Mouse (Mus musculus): ENCODE data around the gene Clcn7.
"Not testable (repeated sequence)": the region's sequence is repeated elsewhere in the genome, so short reads cannot be mapped to it uniquely, and the experiment has no call there.

Gene Clcn7

DNA sequence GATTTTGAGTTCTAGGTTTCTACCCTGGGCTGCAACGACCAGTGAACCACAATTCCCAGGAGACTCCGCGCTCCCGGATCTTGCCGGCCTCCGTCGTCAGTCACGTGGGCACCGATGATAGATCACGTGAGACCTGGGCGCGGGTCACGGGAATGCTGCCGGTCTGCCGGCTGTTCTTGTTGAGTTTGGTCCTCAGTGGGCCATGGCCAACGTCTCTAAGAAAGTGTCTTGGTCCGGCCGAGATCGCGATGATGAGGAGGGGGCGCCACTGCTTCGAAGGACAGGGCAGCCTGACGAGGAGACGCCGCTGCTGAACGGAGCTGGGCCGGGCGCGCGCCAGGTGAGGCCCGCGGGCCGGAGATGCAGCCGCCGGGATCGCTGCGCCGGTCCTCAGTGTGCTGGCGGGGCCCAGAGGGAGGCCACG lies at the start of gene Clcn7:
Gene Clcn7, plus strand, starts transcription at position 117 of the 424 bp plus-strand sequence.
- peak; percentile 95 to 97 for DNase-seq

DNA sequence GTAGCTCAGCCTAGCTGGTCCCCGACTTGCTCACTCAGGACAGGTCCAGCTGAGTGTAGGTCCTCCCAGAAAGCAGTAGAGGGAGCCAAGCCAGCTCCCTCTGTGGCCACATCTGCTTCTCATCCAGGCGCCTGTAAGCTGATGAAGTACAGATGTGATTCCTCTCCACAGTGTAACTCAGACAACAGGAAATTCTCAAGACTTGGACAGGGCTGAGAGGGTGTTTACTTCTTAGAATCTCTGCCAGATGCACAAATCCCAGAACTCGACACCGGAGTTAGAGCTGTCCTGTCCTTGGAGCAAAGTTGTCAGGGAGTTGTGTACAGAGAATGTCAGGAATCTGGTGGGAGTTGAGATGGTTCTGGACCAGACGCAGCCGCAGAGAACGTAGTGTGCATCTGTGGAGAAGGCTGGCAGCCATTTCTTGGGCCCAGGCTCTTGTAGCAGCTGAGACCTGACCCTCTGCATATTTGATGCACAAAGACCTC lies 49.7 kb upstream of the Clcn7 start, which contains the start of gene Tmem204:
Gene Tmem204, minus strand, starts transcription at position 148 of the 488 bp plus-strand sequence.
- DNase-seq = peak; percentile 78 to 85

DNA sequence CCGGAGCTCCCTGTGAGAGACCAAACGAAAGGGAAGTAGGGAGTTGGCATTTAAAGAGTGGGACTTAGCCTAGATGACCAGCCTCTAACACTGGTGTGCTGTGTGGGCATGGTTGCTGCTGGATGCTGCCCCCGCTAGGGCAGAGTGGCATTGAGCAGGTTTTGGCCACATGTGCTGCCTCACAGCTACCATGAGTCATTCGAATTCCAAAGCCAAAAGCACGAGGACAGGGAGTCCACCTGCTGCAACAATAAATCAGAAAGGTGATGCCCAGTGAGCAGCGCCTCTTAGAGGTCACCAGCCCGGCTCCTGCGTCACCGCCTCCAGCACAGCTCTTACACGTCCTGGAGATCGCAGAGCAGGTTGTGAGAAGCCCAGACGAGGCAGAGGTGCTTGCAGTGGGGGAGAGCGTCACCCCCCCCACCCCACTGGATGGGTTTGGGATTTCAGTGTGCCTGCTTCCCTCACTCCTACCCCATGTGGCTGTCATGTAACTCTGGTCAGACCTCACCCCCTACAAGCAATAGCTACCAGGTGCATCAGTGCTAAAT lies 48.3 kb upstream of the Clcn7 start:
- peak; percentile 11 to 33 for DNase-seq

DNA sequence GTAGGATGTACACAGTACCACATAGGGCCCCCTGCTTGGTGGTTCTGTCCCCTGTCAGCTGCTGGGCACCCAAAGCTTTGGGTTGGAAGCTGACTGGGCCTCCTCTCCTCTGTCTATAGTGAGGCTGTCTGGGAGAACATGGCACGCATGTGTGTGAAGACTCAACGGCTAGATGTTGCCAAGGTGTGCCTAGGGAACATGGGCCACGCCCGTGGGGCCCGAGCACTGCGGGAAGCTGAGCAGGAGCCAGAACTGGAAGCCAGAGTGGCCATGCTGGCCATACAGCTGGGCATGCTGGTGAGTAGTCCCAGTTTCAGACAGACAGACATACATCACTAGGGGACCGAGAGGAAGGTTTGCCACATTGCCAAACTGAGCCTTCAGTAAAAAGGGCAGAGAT lies 46.5 kb upstream of the Clcn7 start:
- no peak for DNase-seq

DNA sequence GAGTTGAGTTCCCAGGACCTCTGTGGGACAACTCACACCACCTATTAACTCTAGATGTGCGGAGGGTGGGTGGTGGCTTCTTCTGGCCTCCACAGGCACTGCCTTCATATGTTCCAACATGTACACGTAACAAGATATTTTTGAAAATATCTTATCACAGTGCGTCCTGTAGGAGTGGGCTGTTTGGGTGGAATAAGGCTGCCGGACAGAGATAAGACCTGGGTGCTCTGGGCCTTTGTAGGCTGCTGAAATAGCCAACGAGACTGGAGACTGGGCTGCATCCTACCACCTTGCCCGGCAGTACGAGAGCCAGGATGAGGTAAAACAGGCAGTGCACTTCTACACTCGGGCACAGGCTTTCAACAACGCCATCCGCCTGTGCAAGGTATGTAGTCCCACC lies 44.0 kb upstream of the Clcn7 start:
- no peak for DNase-seq

DNA sequence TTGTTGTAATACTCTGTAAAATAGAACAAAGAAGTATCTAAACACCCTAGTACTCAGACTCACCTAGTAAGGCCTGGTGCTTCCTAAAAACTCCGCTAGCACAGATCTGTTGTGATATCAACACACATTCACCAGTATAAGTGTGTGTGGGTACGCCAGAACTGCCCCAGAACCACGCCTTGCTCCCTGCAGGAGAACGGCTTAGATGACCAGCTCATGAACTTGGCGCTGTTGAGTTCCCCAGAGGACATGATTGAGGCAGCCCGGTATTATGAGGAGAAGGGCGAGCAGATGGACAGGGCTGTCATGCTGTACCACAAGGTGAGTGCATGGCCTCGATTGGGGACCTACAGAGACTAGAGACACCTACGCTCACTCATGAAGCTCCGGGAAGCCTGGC lies 42.7 kb upstream of the Clcn7 start:
- DNase-seq = no peak

DNA sequence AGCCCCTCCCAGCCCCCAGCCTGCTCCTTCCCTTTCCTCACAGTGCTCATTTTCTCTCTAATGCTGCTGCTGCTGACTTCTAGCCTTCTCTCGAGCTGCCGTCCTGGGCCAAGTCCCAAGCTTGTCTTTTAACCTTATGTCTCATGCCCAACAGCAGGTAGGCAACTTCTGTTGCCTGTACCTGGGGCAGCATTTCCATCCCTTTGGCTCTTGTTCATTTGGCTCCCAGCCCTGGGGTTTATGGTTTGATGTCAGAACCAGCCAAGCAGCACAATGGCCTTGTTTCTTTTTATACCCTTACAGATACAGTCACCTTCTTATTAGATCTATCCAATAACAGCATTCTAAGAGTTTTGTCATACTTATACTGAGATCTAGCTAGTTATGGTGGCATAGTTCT lies 37.0 kb upstream of the Clcn7 start:
- DNase-seq = no peak

DNA sequence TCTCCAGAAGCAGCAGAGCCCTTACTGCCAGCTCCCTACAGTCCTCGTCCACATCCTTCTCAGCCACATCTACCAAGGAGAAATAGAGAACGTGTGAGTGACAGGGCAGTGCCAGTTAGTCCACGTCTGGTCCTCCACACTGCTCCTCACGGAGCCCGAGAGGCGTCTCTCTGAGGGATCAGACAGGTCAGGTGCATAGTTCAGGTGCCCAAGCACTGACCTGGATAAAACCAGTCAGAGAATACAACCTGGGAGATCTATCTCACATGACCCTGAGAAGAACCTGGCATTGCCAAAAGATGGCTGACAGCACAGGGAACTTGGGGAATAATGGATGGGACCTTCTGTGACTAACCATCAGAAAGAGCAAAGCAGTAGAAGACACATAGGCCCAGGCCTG lies 33.1 kb upstream of the Clcn7 start:
- DNase-seq = no peak

DNA sequence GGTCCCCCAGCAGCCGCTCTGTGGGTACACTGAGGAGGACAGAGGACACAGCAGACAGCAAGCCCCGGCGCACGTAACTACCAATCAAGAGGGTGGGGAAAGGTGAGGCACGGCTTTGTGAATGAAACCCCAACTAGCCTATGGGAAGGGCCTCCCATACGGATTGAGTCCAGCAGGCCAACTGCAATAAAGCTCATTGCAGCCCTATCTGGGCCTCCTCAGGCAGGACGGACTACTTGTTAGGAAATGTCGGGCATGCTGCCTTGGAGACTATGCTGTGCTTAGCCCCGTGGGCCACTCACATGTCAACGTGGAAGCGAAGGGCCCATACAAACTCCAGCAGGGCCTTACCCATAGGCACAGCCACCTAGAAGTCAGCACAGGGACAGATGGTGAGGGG lies 31.9 kb upstream of the Clcn7 start:
- DNase-seq = no peak

DNA sequence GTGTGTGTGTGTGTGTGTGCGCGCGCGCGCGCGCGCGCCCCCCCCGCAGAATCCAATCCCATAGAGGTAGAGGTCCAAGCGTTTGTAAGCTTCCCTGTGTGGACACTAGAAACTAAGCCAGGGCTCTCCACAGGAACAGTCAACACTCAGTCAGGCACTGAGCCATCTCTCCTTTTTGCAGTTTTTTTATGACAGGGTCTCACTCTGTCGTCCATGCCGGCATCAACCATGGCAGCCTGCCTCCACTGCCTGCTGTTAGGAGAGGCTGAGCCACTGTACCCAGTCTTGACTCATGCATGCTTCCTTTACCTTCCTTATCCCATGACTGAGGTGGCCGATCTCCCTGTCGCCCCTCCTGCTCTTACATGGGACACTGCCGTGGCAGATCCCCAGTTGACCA lies 25.4 kb upstream of the Clcn7 start:
- DNase-seq = no peak

DNA sequence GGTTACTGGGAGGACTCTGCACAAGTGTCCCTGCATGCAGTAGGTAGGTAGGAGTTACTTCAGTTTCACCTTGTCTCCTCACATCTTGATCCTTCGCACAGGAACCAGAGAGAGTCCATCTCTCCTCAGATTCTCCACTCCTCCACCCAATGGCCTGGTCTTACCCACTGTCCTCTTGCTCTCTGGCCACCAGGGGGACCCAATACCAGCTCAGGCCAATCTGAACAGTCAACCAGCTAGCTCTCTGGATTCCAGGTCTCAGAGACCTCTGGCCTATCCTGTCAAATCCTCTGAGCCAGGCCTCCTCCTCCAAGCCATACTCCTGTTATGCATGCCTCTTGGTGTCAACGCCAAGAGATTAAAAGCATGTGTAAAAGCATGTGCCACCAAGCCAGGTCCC lies 23.6 kb upstream of the Clcn7 start:
- peak; percentile 62 to 71 for DNase-seq

DNA sequence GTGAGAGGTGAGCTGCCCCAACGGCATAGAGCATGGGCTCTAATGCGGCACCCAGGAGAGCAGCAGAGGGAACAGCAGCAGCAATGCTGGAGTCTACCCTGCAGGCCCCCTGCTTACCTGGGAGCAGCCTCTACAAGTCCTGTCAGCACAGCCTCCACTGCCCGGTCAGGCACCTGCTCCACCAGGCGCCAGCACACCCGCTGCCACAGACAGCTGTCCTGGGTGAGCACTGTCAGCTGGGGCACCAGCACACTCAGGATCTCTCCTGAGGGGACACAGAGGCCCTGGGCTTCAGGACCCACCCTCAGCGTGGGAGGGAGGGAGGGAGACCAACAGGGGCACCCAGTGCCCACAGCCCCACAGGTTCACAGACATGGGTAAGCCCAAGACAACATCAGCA lies 22.6 kb upstream of the Clcn7 start:
- DNase-seq = no peak

DNA sequence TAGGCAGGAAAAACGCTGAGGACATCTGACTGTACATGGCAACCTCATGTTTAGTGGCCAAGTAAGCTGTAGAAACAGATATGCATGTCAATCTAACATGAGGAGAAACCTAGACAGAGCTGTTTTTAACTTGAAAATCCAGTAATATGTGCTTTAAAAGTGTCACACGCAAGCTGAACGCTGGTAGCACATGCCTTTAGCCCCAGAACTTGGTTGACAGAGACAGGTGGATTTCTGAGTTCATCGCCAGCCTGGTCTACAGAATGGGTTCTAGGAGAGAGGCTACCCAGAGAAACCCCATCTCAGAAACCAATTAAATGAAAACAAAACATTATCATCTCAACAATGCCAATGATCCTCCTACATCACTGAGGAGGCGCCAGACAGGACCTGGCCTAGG lies 22.0 kb upstream of the Clcn7 start:
- no peak for DNase-seq

DNA sequence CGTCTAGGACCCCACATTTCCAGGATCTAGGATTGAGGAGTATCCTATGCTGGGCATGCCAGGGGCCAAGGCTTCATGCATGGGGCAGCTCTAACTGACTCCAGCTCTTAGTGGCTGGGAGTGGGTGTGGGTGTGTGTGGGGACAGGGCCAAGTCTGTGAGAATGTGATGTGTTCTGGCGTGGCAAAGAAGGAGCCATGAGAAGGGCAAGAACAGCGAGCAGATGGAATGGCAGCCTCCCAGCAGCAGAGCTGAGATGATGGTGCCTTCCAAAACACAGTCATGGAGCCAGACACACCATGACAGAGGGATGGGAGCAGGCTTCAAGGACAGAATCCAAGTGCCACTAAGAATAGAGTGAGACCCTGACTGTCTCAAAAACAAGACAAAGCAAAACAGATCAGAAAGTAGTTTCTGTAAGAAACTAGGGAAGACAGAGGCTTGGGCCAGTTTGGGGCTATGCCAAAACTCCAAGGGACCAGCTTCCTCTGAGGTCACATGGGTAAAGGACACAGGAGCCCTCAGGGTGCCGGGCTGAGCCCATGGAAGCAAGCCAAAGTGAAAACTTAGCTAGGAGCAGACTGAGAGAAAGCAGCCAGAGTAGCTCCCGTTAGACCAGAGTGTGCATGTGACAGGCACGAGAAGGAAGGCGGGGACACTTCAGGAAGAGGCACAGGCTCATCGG lies 21.3 kb upstream of the Clcn7 start:
- peak; percentile 8 to 12 for DNase-seq

DNA sequence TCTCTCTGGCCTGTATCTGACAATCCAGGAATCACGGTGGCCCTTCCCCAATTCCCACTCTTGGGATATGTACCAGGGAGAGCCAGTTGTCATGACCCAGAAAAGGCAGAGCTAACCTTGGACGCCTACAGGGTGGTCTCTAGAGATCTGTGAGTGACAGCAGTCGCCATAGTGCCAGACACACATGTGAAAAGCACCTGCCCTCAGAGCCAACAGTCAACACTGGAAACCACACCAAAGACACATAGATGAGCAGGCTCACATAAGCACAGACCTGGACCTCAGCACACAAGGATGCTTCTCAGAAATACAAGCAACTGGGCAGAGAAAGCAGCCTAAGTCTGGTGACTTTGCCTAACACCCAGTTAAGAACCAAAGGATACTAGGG lies 20.8 kb upstream of the Clcn7 start:
- no peak for DNase-seq

DNA sequence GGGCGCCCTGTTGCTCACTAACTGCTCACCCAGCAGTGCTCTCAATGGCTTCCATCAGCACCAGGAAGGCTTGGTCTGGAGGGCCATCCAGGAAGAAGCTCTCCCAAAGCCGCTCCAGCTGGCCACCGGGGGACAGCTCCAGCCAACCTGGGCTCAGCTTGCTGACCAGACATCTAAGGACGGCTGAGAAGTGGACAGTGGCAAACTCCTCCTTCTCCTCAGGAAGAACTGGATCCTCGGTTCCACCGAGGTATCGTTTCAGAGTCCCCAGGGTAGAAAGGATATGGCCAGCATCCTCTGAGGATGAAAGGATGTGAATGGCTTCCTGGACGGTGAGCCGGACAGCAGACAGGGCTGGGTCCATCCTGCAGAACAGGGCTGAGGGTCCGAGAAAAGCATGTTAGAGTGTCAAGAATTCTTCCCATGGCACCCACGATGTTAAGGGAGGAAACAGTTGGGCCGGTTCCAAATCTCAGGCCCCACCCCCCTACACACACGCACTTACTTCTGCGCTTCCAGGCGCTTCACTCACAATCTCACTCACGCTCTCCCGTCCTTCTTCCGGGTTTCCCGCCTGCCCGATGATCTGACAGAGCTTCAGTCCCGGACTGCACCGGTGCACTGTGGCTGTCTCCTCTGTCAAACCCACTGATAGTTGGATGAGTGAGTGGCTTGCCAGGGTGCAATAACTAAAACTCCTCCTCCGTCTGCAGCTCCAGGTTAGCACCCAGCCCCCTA lies 18.1 kb upstream of the Clcn7 start:
- DNase-seq = peak in 1 of 2 experiments; percentile 19

DNA sequence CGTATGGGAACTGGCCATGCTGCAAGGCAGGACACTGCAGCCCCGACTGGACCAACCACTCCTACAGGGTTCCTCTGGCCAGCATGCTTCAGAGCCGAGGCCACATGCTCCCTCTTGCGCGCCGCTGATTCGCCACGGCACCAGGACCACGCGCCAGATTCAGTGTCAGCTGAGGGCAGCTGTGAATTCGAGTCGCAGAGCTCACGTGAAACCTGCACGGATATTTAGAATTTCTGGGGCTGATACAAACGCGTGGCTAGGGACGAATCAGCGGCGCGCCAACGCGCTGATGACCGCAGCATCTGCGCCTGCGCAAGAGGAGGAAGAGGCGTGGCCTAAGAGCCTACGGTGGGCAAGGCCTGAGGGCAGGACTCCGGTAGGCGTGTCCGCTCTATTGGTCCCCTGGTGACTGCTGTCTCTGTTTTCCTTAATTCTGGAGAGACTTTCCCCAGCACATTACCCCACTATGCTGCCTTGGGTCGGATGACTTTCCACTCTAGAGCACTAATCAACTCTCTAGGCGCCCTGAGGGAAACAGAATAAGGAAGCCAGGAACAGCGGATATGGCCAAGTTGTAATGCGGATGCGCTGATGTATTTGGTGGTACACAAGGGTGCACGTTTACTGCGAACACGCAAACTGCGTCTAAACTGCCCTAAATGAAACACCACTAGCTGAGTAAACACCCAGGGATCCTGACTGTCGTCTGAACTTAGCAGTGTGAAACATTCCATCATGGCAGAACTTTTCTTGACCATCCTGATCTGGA lies 17.3 kb upstream of the Clcn7 start, which contains the start of gene Telo2:
Gene Telo2, minus strand, starts transcription at position 304 of the 769 bp plus-strand sequence.
- peak; percentile 97 for DNase-seq

DNA sequence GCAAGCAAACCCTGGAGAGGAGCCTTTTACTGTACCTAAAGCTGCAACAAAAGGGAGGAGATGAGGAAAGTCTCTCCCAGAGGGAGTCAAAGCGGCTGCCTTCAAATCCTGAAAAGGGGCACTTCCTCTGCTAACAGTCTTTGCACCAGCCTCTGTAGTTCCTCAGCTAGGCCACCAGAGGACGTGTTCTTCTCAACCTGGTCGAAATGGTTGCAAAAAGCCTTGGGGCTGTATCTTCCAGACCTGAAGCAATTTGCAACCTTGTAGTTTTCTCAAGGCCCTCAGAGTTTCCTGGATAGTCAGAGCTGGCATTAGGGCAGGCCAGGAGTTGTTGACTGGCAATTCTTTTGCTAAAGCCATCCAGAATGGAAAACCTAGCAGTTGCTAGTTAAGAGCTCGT lies 15.9 kb upstream of the Clcn7 start:
- peak; percentile 14 to 19 for DNase-seq

DNA sequence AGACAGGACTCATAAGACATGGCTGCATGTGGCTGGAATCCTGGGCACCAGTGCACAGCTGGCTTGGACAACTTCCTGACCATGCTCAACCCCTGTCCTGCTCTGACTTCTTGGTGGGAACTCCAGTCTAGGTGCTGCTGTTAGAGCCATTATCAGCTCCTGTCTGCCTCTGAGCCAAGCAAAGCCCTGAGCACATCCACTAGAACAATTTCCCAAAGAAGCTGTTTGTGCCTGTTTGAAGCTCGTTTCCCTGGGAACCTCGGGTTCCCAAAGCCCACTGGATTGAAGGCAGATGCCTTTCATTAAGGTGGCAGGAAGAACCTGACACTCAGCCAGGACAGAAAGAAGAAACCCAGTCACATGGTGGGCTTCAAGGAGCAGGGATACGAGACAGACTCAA lies 12.8 kb upstream of the Clcn7 start, which contains the start of gene Ptx4:
Gene Ptx4, plus strand, starts transcription at position 355 of the 400 bp plus-strand sequence.
- no peak for DNase-seq

DNA sequence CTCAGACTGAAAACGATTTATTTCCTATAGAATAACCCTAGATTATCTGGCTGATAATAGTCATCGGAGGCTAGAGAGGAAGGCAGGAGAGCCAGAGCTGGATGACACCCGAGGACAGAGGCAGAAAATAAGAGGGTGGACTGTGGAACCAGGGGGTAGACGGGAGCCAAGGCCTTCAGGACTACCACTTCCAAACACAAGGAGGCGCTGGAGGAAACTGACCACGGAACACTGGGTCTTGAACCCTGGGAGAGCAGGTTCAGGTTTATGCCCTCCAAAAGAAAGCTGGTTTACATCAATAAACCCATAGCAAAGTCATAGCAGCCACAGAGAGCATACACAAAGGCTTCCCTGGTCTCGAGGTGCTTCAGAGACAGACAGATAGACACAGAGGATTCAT lies 9.2 kb upstream of the Clcn7 start:
- DNase-seq = peak; percentile 26 to 35

DNA sequence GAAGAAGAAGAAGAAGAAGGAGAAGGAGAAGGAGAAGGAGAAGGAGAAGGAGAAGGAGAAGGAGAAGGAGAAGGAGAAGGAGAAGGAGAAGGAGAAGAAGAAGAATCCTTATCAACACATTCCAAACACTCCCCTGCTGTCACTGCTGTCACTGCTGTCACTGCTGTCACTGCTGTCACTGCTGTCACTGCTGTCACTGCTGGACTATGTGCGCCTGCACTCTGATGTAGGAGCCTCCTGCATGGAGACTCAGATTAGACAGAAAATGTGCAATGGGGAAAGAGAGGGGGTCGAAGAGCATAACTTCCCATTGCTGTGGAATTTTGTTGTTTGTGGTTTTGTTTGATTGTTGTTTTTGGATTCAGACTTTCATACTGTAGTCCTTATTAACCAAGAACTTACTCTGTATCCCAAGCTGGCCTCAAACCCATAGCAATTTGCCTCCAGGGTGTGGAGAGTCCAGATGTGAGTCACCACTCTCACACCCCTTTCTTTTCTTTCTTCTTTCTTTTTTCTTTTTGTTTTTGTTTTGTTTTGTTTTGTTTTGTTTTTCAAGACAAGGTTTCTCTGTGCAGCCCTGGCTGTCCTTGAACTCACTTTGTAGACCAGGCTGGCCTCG lies 7.6 kb upstream of the Clcn7 start:
- not testable (repeated sequence) for DNase-seq

DNA sequence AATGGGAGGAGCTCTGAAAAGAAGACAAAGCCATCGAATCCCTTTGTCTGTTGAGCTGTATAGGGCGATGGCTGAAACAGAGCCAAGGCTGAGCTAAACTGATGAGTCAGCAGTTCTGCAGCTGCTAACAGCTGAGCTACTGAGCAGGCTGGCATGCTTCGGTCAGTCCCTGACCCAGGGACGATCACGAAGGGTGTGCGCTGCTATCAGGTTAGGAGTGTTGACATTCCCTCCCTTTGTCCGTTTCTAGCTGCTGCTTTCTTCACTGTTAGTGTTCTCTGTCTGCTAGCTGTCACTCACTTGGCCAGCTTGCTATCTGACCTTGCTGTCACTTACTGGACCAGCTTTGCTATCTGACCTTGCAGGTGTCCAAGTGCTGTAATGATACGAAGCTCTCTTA lies 6.1 kb upstream of the Clcn7 start:
- peak in 1 of 2 experiments; percentile 16 for DNase-seq

Data from kidney, postnatal 4 days (tissue).